Mouse (Mus musculus) CH12.LX (cell line): Measurements from ENCODE around the gene Hmcn1.

Experiments
- IRF4 ChIP-seq: IDR thresholded peaks from 2 replicates; pipeline ENCODE4 v1.6.1; 2014; ENCODE audit warnings: low read depth, mild to moderate bottlenecking, inconsistent platforms, low read length, improper control_type of control experiment
- MYC ChIP-seq: IDR thresholded peaks from 2 replicates; pipeline ENCODE4 v1.6.1; 2011; ENCODE audit warnings: low read depth, mild to moderate bottlenecking, improper control_type of control experiment, low read length

GRCm38 (mm10) chr1:150948911-150949310 is 44.3 kb downstream of the Hmcn1 start:
- TF ChIP-seq MYC (no peak), IRF4 (no peak)
